Mouse (Mus musculus) cortical plate, adult 2 months (tissue): ENCODE measurements around the gene Apoa4. TPM values are rescaled to one million over a fixed set of nuclear protein-coding genes. Genes with fewer than 3 reads are reported as not detected.
A peak's percentile ranks its signal among the peaks of the same experiment; 100 is the strongest.

Experiments
- H3K27ac ChIP-seq: fragments of 200-500 bp; 2 replicates; pipeline ENCODE4 v1.5.1; 2012; ENCODE audit warnings: low read length, control low read depth, inconsistent platforms; ENCODE audit not compliant: insufficient read depth
- H3K4me1 ChIP-seq: fragments of 200-500 bp; 2 replicates; pipeline ENCODE4 v1.6.1; 2011; ENCODE audit warnings: low read length; ENCODE audit not compliant: control insufficient read depth, insufficient read depth
- H3K4me3 ChIP-seq: fragments of 200-500 bp; 2 replicates; pipeline ENCODE4 v1.5.1; 2011; ENCODE audit warnings: mild to moderate bottlenecking, low read length, control low read depth; ENCODE audit not compliant: insufficient read depth
- CTCF ChIP-seq: fragments of 200-500 bp; IDR thresholded peaks from 2 replicates; pipeline ENCODE4 v1.5.1; 2011; ENCODE audit warnings: mild to moderate bottlenecking, control low read depth, low read length; ENCODE audit not compliant: insufficient read depth; ENCODE audit errors: extremely low read depth
- POLR2A ChIP-seq: fragments of 200-500 bp; IDR thresholded peaks from 2 replicates; pipeline ENCODE4 v1.6.1; 2011; ENCODE audit warnings: mild to moderate bottlenecking, low read length, control low read depth; ENCODE audit not compliant: insufficient read depth; ENCODE audit errors: extremely low read depth
- polyA plus RNA-seq: library from polyadenylated mRNA; depleted of rRNA; stranded (reverse); fragments of >200 nt; gene quantifications from 2 replicates; pipeline ENCODE4 v1.2.3, GENCODE M21; 2012; rRNA removed

The Apoa4 gene
- polyA plus RNA-seq, 1 experiment, result 0.04 TPM

DNA sequence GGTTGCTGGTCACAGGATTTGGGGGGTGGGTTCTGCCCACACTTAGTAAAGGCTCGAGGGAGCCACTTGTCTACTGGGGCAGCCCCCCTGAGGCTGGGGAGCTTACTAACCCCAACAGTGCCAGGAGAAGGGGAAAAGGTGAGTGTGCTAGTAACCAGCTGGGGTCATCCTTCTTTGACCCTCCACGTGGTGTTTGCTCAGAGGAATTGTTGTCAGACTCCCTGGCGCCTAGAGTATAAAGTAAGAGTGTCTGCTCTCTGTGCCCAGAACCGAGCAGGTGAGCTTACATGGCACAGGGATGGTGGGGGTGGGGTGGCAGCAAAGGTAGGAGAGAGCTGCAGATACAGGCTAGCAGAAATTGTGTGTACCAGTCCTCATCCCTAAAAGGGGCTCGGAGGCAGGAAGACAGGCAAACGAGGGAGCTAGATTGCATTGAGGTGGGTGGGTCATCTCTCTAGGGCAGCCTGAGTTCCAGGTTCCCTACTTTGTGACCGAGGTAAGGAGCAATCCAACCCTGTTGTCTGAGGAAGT lies 27.9 kb downstream of the Apoa4 start, which contains the start of gene Apoa5:
Apoa5 (plus strand) TSS at position 291 of the 531 bp plus-strand sequence.
- no peaks in the 10 kb centered on the region for H3K4me1 ChIP-seq
- TF ChIP-seq CTCF (no peak), POLR2A (no peak)
- H3K4me3 ChIP-seq, result no peak within 1 kb of the TSS
- H3K27ac ChIP-seq, result no peak within 1 kb of the TSS

DNA sequence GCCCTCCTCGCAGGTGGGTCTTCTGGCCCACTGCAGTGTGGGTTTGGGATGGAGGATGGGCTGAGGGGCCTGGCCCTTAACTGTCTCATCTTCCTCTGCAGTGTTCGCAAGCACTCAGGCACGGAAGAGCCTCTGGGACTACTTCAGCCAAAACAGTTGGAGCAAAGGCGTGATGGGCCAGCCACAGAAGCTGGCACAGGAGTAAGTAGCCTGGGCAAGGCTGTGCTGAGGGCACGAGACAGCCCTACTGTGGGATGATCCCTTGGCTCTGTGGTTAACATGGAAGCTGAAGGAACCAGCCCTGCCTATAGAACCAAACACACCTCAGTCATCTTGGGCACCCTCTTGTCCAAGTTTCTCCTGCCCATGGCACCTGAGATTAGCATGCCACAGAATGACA lies 28.6 kb downstream of the Apoa4 start:
- no peak for TF ChIP-seq CTCF
- Histone ChIP-seq H3K4me3 (no peak overlapping the region), H3K27ac (no peak overlapping the region), H3K4me1 (no peaks in the 10 kb centered on the region)

DNA sequence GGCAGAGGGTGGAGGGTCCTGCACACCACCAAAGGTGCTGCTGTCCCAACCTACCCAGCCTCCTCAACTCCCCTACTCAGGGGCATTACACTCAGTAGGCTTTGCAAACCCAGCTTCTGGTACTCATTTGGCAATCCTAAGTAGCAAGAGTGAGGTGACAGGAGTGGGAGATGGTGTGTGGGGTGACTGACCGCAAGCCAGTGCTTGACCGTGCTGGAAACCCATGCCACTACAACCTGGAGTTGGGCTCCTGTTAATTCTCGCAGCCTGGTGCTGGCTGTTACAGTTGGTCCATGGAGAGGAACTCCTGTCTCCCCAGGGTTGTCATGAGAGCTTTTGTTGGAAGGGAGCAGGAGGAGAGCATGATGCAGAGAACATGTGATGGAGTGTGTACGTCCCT lies 30.3 kb downstream of the Apoa4 start:
- H3K27ac ChIP-seq, result no peak overlapping the region
- H3K4me1 ChIP-seq, result no peaks in the 10 kb centered on the region
- TF ChIP-seq POLR2A (no peak), CTCF (no peak)
- no peak overlapping the region for H3K4me3 ChIP-seq

DNA sequence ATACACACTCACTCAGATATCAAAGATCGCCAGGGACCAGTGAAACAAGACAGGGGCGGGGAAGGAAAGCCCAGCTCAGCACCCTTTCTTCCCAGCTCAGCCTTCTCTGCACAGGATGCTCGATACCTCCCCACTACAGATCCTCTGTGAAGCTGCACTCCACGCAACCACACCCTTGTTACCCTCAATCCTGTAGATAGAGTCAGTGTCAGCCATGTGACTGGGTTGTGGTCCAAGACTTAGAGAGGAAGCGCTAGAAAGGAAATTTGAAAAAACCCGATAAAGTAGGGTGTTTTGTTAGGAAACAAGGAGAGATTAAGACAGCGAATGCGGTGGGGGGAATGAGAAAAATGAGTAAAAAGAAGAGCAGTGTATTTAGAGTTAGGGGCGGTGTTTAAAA lies 31.6 kb downstream of the Apoa4 start:
- TF ChIP-seq POLR2A (no peak), CTCF (no peak)

DNA sequence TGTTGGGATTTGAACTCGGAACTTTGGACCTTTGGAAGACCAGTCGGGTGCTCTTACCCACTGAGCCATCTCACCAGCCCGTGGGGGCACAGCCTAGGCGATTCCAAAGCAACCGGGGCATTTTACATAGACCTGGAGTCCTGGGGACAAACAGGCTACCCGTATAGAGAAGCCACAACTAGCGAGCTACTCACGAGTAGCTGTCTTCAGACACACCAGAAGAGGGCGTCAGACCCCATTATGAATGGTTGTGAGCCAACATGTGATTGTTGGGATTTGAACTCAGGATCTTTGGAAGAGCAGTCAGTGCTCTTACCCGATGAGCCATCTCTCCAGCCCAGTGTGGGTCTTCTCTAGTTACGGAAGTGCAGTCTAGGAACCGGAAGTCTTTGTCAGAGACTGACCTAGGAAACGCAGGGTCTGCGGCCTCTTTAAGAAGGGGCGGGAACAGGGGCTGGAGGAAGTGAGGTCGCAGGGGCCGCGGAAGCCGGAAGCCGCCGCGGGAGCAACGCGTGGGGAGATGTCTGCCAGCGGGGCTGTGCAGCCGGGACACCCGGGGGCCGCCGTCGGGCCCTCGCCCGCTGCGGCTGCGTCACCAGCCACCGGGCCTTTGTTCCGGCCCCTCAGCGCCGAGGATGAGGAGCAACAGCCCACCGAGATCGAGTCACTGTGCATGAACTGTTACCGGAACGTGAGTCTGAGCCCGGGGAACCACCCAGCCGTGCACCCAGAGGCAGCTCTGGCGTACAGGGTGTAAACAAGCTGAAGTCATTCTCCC lies 32.4 kb downstream of the Apoa4 start, which contains the start of gene Zpr1:
Zpr1 (plus strand) TSS at position 388 of the 778 bp plus-strand sequence.
- Histone ChIP-seq H3K4me1 (no peaks in the 10 kb centered on the region), H3K27ac (0 out of 2 replicates have a peak within 1 kb of the TSS, but pooled peaks have one; percentile 1), H3K4me3 (peak within 1 kb of the TSS; percentile 66)
- TF ChIP-seq POLR2A, result no peak; the same call in none of the 2 replicates
- no peak for TF ChIP-seq CTCF

More for the DNA sequence above, 31.6 kb downstream of the Apoa4 start:
- no peak overlapping the region for H3K27ac ChIP-seq
- no peaks in the 10 kb centered on the region for H3K4me1 ChIP-seq
- no peak overlapping the region; the same call in 1 of the 2 replicates for H3K4me3 ChIP-seq

DNA sequence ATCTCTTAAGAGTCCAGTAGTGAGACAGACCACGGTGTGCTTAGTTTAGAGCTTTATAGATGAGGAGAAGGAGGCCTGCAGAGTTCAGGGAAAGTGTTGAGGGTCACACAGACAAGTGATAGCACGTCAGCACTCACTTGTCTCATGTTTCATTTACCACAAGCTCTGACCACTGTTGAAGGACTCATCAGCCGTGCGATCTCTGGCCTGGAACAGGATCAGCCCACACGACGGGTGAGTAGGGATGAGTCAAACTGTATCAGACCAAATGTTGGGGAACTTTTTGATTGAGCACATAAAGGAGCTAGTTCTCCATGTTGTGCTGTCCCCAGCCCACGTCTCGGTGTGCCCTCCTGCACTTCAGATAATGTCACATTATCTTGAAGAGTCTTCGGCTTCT lies 34.0 kb downstream of the Apoa4 start:
- H3K4me3 ChIP-seq, result no peak overlapping the region
- TF ChIP-seq CTCF (no peak), POLR2A (no peak)
- H3K27ac ChIP-seq, result no peak overlapping the region
- H3K4me1 ChIP-seq, result no peaks in the 10 kb centered on the region

DNA sequence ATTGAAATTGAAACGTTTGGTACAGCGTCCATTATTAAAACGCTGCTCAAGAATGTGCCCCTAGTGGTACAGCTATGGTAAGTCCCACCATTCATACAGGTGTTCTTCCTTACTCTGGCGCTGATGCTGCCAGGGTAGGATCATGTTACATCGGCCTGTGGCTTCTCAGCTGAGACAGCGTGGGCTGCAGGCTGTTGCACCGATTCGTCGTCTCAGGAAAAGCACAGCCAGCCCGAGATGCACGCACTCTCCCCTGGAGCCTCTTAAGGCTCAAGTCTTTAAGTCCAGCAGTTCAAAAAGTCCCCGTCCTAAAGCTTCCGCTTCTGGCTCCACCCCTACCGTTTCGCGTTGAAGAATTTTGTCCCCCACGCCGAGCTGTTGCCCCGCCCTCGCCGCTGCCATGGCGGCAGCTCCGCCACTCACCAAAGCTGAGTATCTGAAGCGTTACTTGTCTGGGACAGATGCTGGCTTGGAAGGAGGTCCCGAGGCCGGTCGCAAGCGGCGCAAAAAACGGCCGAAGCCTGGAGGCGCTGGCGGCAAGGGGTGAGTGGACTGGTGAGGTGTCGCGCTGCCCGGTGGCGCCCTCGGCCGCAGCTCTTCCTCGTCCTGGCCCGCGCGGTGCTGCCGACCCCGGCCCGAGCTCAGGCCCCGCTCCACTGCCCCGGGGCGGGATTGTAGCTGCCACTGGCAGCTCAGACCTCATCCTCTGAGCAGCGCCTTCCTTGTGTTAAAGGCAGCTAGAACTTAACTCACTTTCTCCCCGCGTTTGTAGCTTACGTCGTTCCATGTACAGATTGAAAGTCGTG lies 42.3 kb downstream of the Apoa4 start, which contains the start of gene Bud13:
Bud13 (plus strand) TSS at position 378 of the 806 bp plus-strand sequence.
- peak; percentile 80 for TF ChIP-seq POLR2A
- TF ChIP-seq CTCF, result peak; percentile 38
- Histone ChIP-seq H3K27ac (no peak within 1 kb of the TSS), H3K4me1 (peaks cover 1% of the 10 kb centered on the region; the same call in 1 of the 2 replicates), H3K4me3 (peak within 1 kb of the TSS; percentile 74)

Other genes with a start within 250 kb of the Apoa4 start
- gene Pafah1b2, start 228.0 kb upstream of the Apoa4 start, polyA plus RNA-seq, result 90.3 and 92.6 TPM in 2 replicates
- gene Sik3, start 227.9 kb upstream of the Apoa4 start, polyA plus RNA-seq, result 46.5 and 47.0 TPM in 2 replicates
- gene Apoa1, start 12.1 kb upstream of the Apoa4 start, polyA plus RNA-seq, result 2.0 and 2.4 TPM in 2 replicates
- 0.96 and 1.1 TPM in 2 replicates for gene Apoc3, start 5.1 kb upstream of the Apoa4 start, polyA plus RNA-seq
- gene Apoa5, start 27.9 kb downstream of the Apoa4 start, polyA plus RNA-seq, result not detected in 2 replicates
- 42.2 and 43.5 TPM in 2 replicates for gene Zpr1, start 32.4 kb downstream of the Apoa4 start, polyA plus RNA-seq
- gene Bud13, start 42.3 kb downstream of the Apoa4 start, polyA plus RNA-seq, result 9.3 and 10.4 TPM in 2 replicates
- 0.06 and 0.42 TPM in 2 replicates for gene 4931429L15Rik, start 79.3 kb downstream of the Apoa4 start, polyA plus RNA-seq